Comparison of ENCODE assay signal across 32 mouse cellular contexts in genomic region chr13:6924136-6924535, GRCm38 (mm10).
"Had no signal": no experiment of that assay in that cellular context is flagged by ENCODE, and none has a peak within 500 bp of the region (broad histone marks: within the 10 kb centered on the region; RNA-seq: fewer than 3 reads in every experiment).

No protein-coding gene starts in this region.

- H3K36me3 ChIP-seq: limb, embryonic 10.5 days; limb, embryonic 12.5 days; limb, embryonic 13.5 days; limb, embryonic 15.5 days; liver, embryonic 12.5 days; liver, embryonic 13.5 days; liver, embryonic 15.5 days; lung, embryonic 15.5 days; midbrain, embryonic 10.5 days; midbrain, embryonic 12.5 days; midbrain, embryonic 13.5 days; midbrain, embryonic 15.5 days; neural tube, embryonic 12.5 days had no signal

- H3K27me3 ChIP-seq: limb, embryonic 12.5 days; limb, embryonic 13.5 days; limb, embryonic 15.5 days; liver, embryonic 12.5 days; liver, embryonic 13.5 days; liver, embryonic 15.5 days; lung, embryonic 15.5 days; megakaryocyte, embryonic 14.5 days; midbrain, embryonic 12.5 days; midbrain, embryonic 13.5 days; midbrain, embryonic 15.5 days; neural tube, embryonic 12.5 days had no signal

- H3K27ac ChIP-seq: limb, embryonic 10.5 days; limb, embryonic 12.5 days; limb, embryonic 13.5 days; limb, embryonic 15.5 days; liver, embryonic 12.5 days; liver, embryonic 13.5 days; liver, embryonic 14.5 days; liver, embryonic 15.5 days; lung, embryonic 15.5 days; macrophage; midbrain, embryonic 10.5 days; midbrain, embryonic 12.5 days; midbrain, embryonic 13.5 days; midbrain, embryonic 15.5 days; neural tube, embryonic 12.5 days had no signal

- H3K4me2 ChIP-seq: limb, embryonic 12.5 days; limb, embryonic 13.5 days; limb, embryonic 15.5 days; liver, embryonic 11.5 days; liver, embryonic 12.5 days; liver, embryonic 13.5 days; liver, embryonic 15.5 days; lung, embryonic 14.5 days; lung, embryonic 15.5 days; midbrain, embryonic 11.5 days; midbrain, embryonic 12.5 days; midbrain, embryonic 13.5 days; midbrain, embryonic 15.5 days; neural tube, embryonic 12.5 days had no signal

- H3K4me1 ChIP-seq: limb, embryonic 10.5 days; limb, embryonic 12.5 days; limb, embryonic 13.5 days; limb, embryonic 15.5 days; liver, embryonic 12.5 days; liver, embryonic 13.5 days; liver, embryonic 15.5 days; lung, embryonic 15.5 days; megakaryocyte, embryonic 14.5 days; midbrain, embryonic 10.5 days; midbrain, embryonic 12.5 days; midbrain, embryonic 13.5 days; midbrain, embryonic 15.5 days; neural tube, embryonic 12.5 days had no signal

- H3K9me3 ChIP-seq: limb, embryonic 10.5 days; limb, embryonic 12.5 days; limb, embryonic 13.5 days; limb, embryonic 15.5 days; liver, embryonic 12.5 days; liver, embryonic 13.5 days; liver, embryonic 15.5 days; lung, embryonic 15.5 days; megakaryocyte, embryonic 14.5 days; midbrain, embryonic 10.5 days; midbrain, embryonic 12.5 days; midbrain, embryonic 13.5 days; midbrain, embryonic 15.5 days; neural tube, embryonic 12.5 days had no signal

- DNase-seq: left cerebral cortex, postnatal 4 days; liver; liver, embryonic 13.5 days; liver, postnatal 0 days; lung, adult 18-20 months; lung, adult 2 months; lung, embryonic 14.5 days; lung, postnatal 10 days; lung, postnatal 14 days; lung, postnatal 36 days; lung, postnatal 4 days; midbrain, embryonic 14.5 days had no signal

- ATAC-seq: liver, embryonic 12.5 days; liver, postnatal 0 days; lung, postnatal 0 days; midbrain, embryonic 13.5 days; midbrain, embryonic 15.5 days; midbrain, embryonic 16.5 days had no signal

- H3K9ac ChIP-seq: limb, embryonic 12.5 days; limb, embryonic 13.5 days; limb, embryonic 15.5 days; liver, embryonic 12.5 days; liver, embryonic 13.5 days; liver, embryonic 14.5 days; liver, embryonic 15.5 days; liver, postnatal 0 days; lung, embryonic 14.5 days; lung, embryonic 15.5 days; midbrain, embryonic 12.5 days; midbrain, embryonic 13.5 days; midbrain, embryonic 15.5 days; neural tube, embryonic 12.5 days had no signal

- H3K4me3 ChIP-seq: limb, embryonic 10.5 days; limb, embryonic 12.5 days; limb, embryonic 13.5 days; limb, embryonic 15.5 days; liver, embryonic 12.5 days; liver, embryonic 13.5 days; liver, embryonic 15.5 days; lung, embryonic 15.5 days; megakaryocyte, embryonic 14.5 days; midbrain, embryonic 10.5 days; midbrain, embryonic 12.5 days; midbrain, embryonic 13.5 days; midbrain, embryonic 15.5 days; myocyte; neural tube, embryonic 12.5 days had no signal
